Mouse (Mus musculus) lung, postnatal 36 days (tissue): ENCODE data around the gene Ckap2.

Source experiments
- DNase-seq: peaks from one replicate; pipeline ENCODE4 v3.0.0; 2022; ENCODE audit warnings: mixed read lengths

Gene Ckap2

GRCm38 (mm10) chr8:22185431-22186397, at the start of gene Ckap2:
Gene Ckap2, minus strand, starts transcription at chr8:22185819.
- DNase-seq = peak; percentile 95

- DNase-seq = peak; percentile 66
Observed at GRCm38 (mm10) chr8:22228621-22229020, 43.0 kb upstream of the Ckap2 start.

GRCm38 (mm10) chr8:22227061-22227877, 41.6 kb upstream of the Ckap2 start, which contains the start of gene Thsd1:
Gene Thsd1, plus strand, starts transcription at chr8:22227313.
- DNase-seq = peak; percentile 89

- DNase-seq = peak; percentile 14
Observed at GRCm38 (mm10) chr8:22226361-22226760, 40.7 kb upstream of the Ckap2 start.

- DNase-seq = no peak
Observed at GRCm38 (mm10) chr8:22214826-22215225, 29.2 kb upstream of the Ckap2 start.

DNA sequence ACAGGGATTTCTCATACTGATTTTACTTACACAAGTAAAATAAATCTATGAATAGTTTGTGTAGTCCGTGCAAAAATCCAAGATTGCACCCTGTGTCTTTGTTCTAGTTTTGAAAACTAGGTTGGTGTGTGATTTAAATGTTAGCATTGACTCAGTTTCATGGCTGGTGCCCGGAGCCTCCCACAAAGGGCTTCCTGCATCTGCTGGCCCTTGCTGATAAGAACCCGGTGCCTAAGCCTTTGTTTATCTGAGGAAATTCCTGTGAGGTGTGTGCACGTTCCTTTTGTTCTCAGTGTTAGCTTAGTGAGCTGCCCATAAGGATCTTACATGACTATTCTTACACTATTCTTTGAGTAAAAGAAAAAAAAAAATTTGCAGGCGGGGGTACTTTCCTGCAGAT, 23.4 kb upstream of the Ckap2 start:
- DNase-seq = peak; percentile 76

GRCm38 (mm10) chr8:22207535-22207934, 21.9 kb upstream of the Ckap2 start:
- no peak for DNase-seq

- DNase-seq = no peak
Observed at GRCm38 (mm10) chr8:22199481-22199880, 13.9 kb upstream of the Ckap2 start.

DNA sequence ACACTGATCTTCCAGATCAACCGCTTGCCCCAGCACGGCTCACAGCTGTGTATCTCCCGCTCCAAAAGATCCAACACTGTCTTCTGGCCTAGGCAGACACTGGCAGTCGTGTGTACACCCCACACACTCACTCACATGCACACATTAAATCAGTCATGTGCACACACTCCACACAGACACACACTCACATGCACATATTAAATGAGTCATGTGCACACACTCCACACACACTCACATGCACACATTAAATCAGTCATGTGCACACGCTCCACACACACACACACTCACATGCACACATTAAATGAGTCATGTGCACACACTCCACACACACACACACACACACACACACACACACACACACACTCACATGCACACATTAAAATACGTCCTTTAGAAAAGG, 12.3 kb upstream of the Ckap2 start:
- DNase-seq = no peak

GRCm38 (mm10) chr8:22193432-22194010, 7.9 kb upstream of the Ckap2 start:
- peak; percentile 68 for DNase-seq

DNA sequence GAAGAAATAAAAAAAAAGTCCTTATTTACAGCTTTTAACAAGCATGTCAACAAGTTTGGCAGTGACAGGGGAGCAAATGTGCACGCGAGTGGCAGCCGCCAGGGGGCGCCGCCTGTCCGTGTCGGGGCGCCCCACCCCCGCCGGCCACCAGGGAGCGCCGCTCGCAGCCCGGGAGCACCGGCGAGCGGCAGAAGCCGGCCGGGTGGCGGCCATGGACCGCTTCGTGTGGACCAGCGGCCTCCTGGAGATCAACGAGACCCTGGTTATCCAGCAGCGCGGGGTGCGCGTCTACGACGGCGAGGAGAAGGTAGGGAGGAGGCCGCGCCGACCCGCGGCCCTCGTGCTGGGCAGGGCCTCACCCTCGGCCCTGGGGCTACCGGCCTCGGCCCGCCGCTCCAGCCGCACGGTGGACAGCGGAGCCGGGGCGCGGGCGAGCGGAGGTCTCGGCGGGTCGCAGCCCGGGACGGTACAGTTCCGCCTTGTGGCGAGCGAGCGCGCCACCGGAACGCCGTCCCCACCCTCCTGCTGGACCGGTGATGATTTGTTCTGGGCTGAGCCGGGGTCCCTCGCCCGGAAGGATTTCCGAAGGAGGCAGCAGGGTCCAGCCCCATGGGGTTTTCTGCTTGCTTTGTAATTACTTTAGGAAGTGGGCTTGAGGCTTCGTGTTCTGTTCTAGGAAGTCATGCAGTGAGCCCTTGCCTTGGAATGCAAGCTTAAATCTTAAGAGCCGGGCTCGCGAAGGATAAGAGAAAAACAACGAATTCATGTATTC, 7.2 kb upstream of the Ckap2 start, which contains the start of gene Vps36:
TSS of gene Vps36 (plus strand) at position 150 of the 772 bp plus-strand sequence.
- DNase-seq = peak; percentile 90

GRCm38 (mm10) chr8:22184884-22185283, 735 bp downstream of the Ckap2 start:
- DNase-seq = no peak

DNA sequence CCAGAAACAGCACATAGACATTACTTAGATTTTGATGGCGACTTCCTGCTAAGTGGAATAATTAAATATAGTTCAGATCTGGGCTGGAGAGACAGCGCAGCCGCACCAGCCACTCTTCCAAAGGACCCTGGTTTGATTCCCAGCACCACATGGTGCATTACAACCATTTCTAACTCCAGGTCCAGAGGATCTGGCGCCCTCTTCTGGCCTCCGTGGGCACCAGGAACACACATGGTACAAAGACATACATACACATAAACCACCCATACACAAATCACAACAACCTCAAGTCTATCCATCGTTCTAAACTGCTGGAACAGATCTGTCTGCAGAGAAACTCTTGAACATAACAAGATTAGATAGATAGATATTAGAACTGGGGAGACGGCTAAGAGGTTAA, 9.7 kb downstream of the Ckap2 start:
- no peak for DNase-seq

DNA sequence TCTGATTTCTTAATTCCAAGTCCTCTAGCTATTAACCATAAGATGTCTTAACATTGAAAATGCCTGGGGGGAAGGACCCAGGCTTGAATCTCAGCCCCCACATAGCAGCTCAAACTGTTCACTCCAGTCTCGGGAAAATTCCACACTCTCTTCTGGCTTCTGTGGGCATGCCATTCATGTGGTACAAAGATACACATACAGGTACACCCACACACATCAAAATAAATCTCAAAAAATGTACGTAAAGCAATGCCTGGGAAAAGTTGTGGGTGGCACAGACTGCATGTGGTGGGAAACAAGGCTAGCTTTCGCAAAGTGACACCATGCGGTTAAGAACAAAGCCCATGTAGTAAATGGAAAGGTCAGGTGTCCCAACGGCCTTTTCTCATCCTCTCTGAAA, 16.5 kb downstream of the Ckap2 start:
- no peak for DNase-seq

DNA sequence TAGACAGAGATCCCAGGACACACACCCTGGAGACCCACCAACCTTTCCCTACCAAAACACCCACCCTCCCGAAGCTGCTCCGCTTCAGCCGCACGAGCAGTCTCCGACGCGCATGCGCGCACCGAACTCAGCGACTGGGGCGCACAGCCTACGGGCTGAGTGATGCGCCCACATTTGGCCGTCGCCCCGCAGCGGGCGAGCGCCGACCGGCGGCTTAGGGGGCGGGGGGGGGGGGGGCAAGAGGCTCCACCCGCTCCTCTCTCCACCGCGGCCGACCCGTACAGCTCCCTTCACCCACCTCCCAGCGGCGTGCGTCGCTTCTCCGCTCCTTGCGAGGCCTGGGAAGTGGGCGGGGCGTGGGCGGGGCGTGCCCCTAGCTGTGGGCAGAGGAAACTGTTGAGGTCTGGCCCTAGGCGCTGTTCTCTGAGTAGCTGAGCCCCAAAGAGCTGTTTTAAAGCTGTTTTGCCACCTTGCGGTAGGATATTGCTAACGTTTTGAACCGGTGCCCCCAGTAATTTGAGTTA, 19.5 kb downstream of the Ckap2 start, which contains the start of gene Nek3:
TSS of gene Nek3 (minus strand) at position 356 of the 524 bp plus-strand sequence.
- peak; percentile 88 for DNase-seq

DNA sequence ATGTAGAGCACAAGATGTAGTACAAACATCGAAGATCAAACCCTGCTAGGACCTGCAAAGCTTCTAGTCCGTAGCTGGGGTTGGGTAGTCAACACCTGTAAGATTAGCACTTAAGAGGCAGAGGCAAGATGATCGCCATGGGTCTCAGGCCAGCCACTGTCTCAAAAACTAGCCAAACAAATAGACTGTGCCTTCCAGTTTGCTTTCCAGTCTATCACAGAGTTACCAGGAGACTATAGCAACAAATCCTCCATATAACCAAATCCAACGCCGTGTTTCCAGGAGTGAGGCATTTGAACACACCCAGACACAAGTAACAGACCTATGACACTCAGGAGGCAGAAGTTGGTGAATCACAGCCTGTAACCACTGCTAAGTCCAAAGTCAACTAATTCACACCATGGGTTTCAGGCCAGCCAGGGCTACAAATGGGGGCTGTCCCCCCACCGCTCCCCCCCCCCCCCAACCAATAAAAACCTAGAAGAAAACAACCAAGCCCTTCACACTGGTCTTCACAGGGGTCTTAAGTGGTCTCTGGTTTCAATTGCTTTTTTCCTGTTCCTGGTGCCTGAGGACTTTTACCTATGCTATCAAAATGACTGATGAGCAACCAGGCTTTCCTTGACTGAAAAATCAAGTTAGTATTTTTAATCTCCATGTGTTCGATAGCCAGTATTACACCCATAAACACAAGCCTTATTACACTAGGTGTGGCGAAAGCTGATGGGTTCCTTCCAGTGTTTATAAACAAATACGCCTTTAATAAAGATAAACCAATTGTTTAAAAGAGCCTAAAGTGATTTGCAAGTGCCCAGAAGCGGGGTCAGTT, 20.2 kb downstream of the Ckap2 start:
- DNase-seq = no peak

GRCm38 (mm10) chr8:22164431-22164830, 21.2 kb downstream of the Ckap2 start:
- DNase-seq = no peak

GRCm38 (mm10) chr8:22162206-22162605, 23.4 kb downstream of the Ckap2 start:
- DNase-seq = no peak

DNA sequence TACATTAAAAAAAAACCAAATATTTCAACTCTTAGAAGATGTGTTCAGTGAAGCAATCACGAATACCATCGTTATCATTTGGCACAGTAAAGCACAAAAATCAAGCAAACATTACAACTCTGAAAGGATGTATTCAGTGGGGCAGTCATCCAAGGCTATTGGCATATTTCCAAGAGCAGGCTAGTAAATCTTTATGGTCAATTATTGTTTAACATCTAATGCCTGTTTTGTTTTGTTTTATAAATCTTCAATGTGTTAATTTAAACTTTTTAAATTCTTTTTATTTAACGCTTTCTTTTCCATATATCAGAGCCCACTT, 35.3 kb downstream of the Ckap2 start:
- DNase-seq = peak; percentile 3

DNA sequence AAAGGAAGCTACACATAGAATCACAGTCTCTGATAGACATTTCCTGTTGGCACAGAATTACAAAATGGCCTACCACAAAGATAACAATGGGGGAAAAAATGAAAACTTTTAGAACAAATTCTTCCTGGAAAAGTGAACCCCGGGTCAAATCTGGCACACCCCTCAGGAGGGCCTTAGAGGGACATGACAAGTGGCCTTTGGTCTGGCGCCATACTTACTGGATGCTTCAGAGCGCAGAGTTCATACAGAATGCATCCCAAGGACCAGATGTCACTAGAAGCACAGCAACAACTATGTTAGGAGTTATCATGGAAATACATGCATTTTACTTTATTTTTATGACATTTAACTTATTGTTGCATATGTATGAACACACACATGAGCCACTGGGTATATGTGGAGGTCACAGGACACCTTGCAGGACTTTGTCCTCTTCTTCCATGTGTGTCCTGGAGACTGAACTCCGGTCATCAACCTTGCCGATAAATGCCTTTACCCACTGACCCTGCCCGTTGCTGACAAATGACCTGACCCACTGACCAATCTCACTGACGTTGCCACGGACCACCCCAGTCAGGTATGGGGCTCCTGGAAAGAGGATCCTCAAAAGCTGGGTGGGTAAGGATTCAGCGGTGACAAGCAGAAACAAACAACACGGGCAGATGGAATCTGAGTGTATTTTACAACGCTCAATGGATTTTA, 35.8 kb downstream of the Ckap2 start:
- no peak for DNase-seq

DNA sequence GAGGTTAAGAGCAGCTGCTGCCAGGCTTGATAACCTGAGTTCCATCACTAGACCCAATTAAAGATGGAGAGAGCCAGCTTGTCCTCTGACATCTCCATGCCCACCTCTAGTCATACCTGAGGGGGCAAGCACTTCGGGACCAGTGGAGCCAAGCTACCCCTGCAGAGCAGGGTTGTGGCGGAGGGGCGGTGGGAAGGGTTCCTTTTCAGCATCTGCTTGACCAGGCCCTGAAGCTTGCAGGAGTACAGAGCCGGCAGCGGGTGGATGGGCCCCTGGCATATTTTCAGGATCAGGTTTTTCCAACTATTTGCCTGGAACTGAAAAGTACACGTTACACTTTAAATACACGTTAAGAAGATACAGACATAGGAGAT, 37.3 kb downstream of the Ckap2 start:
- no peak for DNase-seq
